Mouse (Mus musculus): Measurements from ENCODE around the gene Htr1d.

The Htr1d gene

GRCm38 (mm10) chr4:136423224-136423623, at the start of gene Htr1d:
Htr1d (plus strand) TSS chr4:136423524.
- no peak for DNase-seq

GRCm38 (mm10) chr4:136377001-136377400, 46.3 kb upstream of the Htr1d start:
- no peak for DNase-seq

- no peak for DNase-seq
These were observed 40.3 kb upstream of the Htr1d start for GRCm38 (mm10) chr4:136383052-136383451.

GRCm38 (mm10) chr4:136383839-136384238, 39.5 kb upstream of the Htr1d start:
- DNase-seq: no peak

- peak; percentile 12 for DNase-seq
These were observed 36.1 kb upstream of the Htr1d start for GRCm38 (mm10) chr4:136387261-136387660.

- DNase-seq: no peak
These were observed 21.5 kb upstream of the Htr1d start for GRCm38 (mm10) chr4:136401806-136402205.

- DNase-seq: no peak
These were observed 15.5 kb upstream of the Htr1d start for GRCm38 (mm10) chr4:136407831-136408230.

- DNase-seq: no peak
These were observed 11.1 kb upstream of the Htr1d start for GRCm38 (mm10) chr4:136411995-136412765.

GRCm38 (mm10) chr4:136415477-136415876, 7.8 kb upstream of the Htr1d start:
- no peak for DNase-seq

GRCm38 (mm10) chr4:136418962-136419361, 4.4 kb upstream of the Htr1d start:
- no peak for DNase-seq

GRCm38 (mm10) chr4:136419386-136419785, 3.9 kb upstream of the Htr1d start:
- DNase-seq: no peak

GRCm38 (mm10) chr4:136424120-136424999, 1.0 kb downstream of the Htr1d start:
- DNase-seq: no peak

- DNase-seq: peak; percentile 10
These were observed 1.6 kb downstream of the Htr1d start for GRCm38 (mm10) chr4:136425000-136425288.

GRCm38 (mm10) chr4:136430609-136431375, 7.5 kb downstream of the Htr1d start:
- DNase-seq: no peak

- DNase-seq: peak; percentile 26
These were observed 8.0 kb downstream of the Htr1d start for GRCm38 (mm10) chr4:136431376-136431693.

- no peak for DNase-seq
These were observed 10.7 kb downstream of the Htr1d start for GRCm38 (mm10) chr4:136434029-136434428.

- no peak for DNase-seq
These were observed 15.8 kb downstream of the Htr1d start for GRCm38 (mm10) chr4:136439106-136439505.

GRCm38 (mm10) chr4:136441354-136442043, 18.2 kb downstream of the Htr1d start:
- no peak for DNase-seq

- no peak for DNase-seq
These were observed 21.2 kb downstream of the Htr1d start for GRCm38 (mm10) chr4:136444561-136444960.

GRCm38 (mm10) chr4:136449795-136450194, 26.5 kb downstream of the Htr1d start:
- no peak for DNase-seq

- DNase-seq: no peak
These were observed 26.9 kb downstream of the Htr1d start for GRCm38 (mm10) chr4:136450271-136450670.

GRCm38 (mm10) chr4:136451564-136451963, 28.2 kb downstream of the Htr1d start:
- no peak for DNase-seq

- DNase-seq: no peak
These were observed 29.0 kb downstream of the Htr1d start for GRCm38 (mm10) chr4:136452286-136452685.

Data from cerebellum, adult 11-12 months (tissue).